Mouse (Mus musculus) embryonic facial prominence, embryonic 12.5 days (tissue): ENCODE data around the gene Vkorc1. TPM values are rescaled to one million over a fixed set of nuclear protein-coding genes. Genes with fewer than 3 reads are reported as not detected.

ENCODE experiments used
- ATAC-seq: fragments of 200-750 bp; cut with Nextera tagmentation; 2 replicates; pipeline ENCODE4 v1.8.0; 2017; ENCODE audit not compliant: insufficient number of reproducible peaks, insufficient read depth, low FRiP score, low TSS enrichment
- H3K27ac ChIP-seq: fragments of 300-500 bp; sonication (generic); 2 replicates; pipeline ENCODE4 v1.5.1; 2016; ENCODE audit warnings: mild to moderate bottlenecking
- H3K27me3 ChIP-seq: fragments of 300-500 bp; sonication (generic); 2 replicates; pipeline ENCODE4 v1.6.1; 2016; ENCODE audit warnings: mild to moderate bottlenecking, moderate library complexity
- H3K36me3 ChIP-seq: fragments of 300-500 bp; sonication (generic); 2 replicates; pipeline ENCODE4 v1.6.1; 2016; ENCODE audit warnings: mild to moderate bottlenecking
- H3K4me1 ChIP-seq: fragments of 300-500 bp; sonication (generic); 2 replicates; pipeline ENCODE4 v1.6.1; 2016
- H3K4me2 ChIP-seq: fragments of 300-500 bp; sonication (generic); replicated peaks from 2 replicates; pipeline ENCODE4 v1.6.1; 2016; ENCODE audit warnings: mild to moderate bottlenecking, moderate library complexity
- H3K4me3 ChIP-seq: fragments of 300-500 bp; sonication (generic); 2 replicates; pipeline ENCODE4 v1.5.1; 2016; ENCODE audit warnings: mild to moderate bottlenecking
- H3K9ac ChIP-seq: fragments of 300-500 bp; sonication (generic); 2 replicates; pipeline ENCODE4 v1.6.1; 2016; ENCODE audit warnings: mild to moderate bottlenecking, moderate library complexity
- H3K9me3 ChIP-seq: fragments of 300-500 bp; sonication (generic); 2 replicates; pipeline ENCODE4 v1.6.1; 2016; ENCODE audit warnings: mild to moderate bottlenecking, moderate library complexity
- WGBS: fragments of 180-500 bp; shearing (Covaris S2); methylation state at CpG from one replicate; pipeline ENCODE4 v1.1.7; 2016; 5-methylcytosine and 5-hydroxymethylcytosine counted together
- polyA plus RNA-seq: library from polyadenylated mRNA; unstranded; fragments of >200 nt; fragmentation: Nextera tagmentation; extraction: Ambion mirVana; gene quantifications from 2 replicates; pipeline ENCODE4 v1.2.1, GENCODE M21; 2016

Vkorc1 gene
- polyA plus RNA-seq, 1 experiment from 2014 or later: 88.6 TPM

- Histone ChIP-seq H3K4me3 (peak overlapping the region; percentile 93), H3K9ac (peak overlapping the region; percentile 95), H3K9me3 (no peaks in the 10 kb centered on the region), H3K4me2 (peak overlapping the region; percentile 87), H3K36me3 (peaks cover 42% of the 10 kb centered on the region), H3K4me1 (peaks cover 23% of the 10 kb centered on the region), H3K27ac (peak overlapping the region; percentile 99), H3K27me3 (no peaks in the 10 kb centered on the region)
- 4% methylated on average over 20 of the region's 20 CpGs for WGBS
- no peak; the same call in 1 of the 2 replicates for ATAC-seq
Observed at GRCm38 (mm10) chr7:127874812-127875626, 20.4 kb downstream of the Vkorc1 start.

GRCm38 (mm10) chr7:127870136-127870821 lies 25.1 kb downstream of the Vkorc1 start:
- no peak overlapping the region for H3K9ac ChIP-seq
- WGBS: 80% methylated on average over 5 of the region's 5 CpGs
- H3K9me3 ChIP-seq: no peaks in the 10 kb centered on the region
- no peak for ATAC-seq
- H3K4me3 ChIP-seq: no peak overlapping the region
- H3K4me1 ChIP-seq: peaks cover 15% of the 10 kb centered on the region
- no peaks in the 10 kb centered on the region for H3K27me3 ChIP-seq
- H3K4me2 ChIP-seq: no peak overlapping the region
- no peak overlapping the region for H3K27ac ChIP-seq
- H3K36me3 ChIP-seq: peaks cover 47% of the 10 kb centered on the region

- Histone ChIP-seq H3K4me1 (peaks cover 12% of the 10 kb centered on the region), H3K27ac (no peak overlapping the region; the same call in 1 of the 2 replicates), H3K9me3 (no peaks in the 10 kb centered on the region), H3K9ac (0 out of 2 replicates have a peak overlapping the region, but pooled peaks have one; percentile 12), H3K36me3 (peaks cover 57% of the 10 kb centered on the region), H3K4me2 (no peak overlapping the region), H3K27me3 (no peaks in the 10 kb centered on the region), H3K4me3 (no peak overlapping the region)
- no peak for ATAC-seq
- WGBS: 82% methylated on average over 3 of the region's 3 CpGs
Observed at GRCm38 (mm10) chr7:127869149-127869810, 26.1 kb downstream of the Vkorc1 start.

- H3K4me1 ChIP-seq: no peaks in the 10 kb centered on the region
- no peak overlapping the region for H3K4me3 ChIP-seq
- ATAC-seq: no peak
- no peak overlapping the region for H3K27ac ChIP-seq
- WGBS: 97% methylated on average over 18 of the region's 18 CpGs
- H3K36me3 ChIP-seq: peaks cover 53% of the 10 kb centered on the region
- H3K27me3 ChIP-seq: no peaks in the 10 kb centered on the region
- H3K9me3 ChIP-seq: no peaks in the 10 kb centered on the region
- no peak overlapping the region for H3K9ac ChIP-seq
- no peak overlapping the region for H3K4me2 ChIP-seq
Observed at GRCm38 (mm10) chr7:127867641-127868040, 27.8 kb downstream of the Vkorc1 start.

GRCm38 (mm10) chr7:127866434-127866833 lies 29.0 kb downstream of the Vkorc1 start:
- no peak overlapping the region for H3K27ac ChIP-seq
- H3K9ac ChIP-seq: no peak overlapping the region
- no peaks in the 10 kb centered on the region for H3K9me3 ChIP-seq
- H3K36me3 ChIP-seq: peaks cover 44% of the 10 kb centered on the region
- no peak for ATAC-seq
- H3K4me3 ChIP-seq: no peak overlapping the region
- WGBS: 96% methylated on average over 12 of the region's 12 CpGs
- H3K4me2 ChIP-seq: no peak overlapping the region
- no peaks in the 10 kb centered on the region for H3K4me1 ChIP-seq
- H3K27me3 ChIP-seq: no peaks in the 10 kb centered on the region

GRCm38 (mm10) chr7:127858258-127858657 lies 37.2 kb downstream of the Vkorc1 start:
- Histone ChIP-seq H3K4me2 (no peak overlapping the region), H3K27me3 (no peaks in the 10 kb centered on the region), H3K27ac (no peak overlapping the region), H3K4me1 (no peaks in the 10 kb centered on the region), H3K9me3 (no peaks in the 10 kb centered on the region), H3K36me3 (no peaks in the 10 kb centered on the region), H3K9ac (no peak overlapping the region), H3K4me3 (no peak overlapping the region)
- ATAC-seq: no peak
- WGBS: 96% methylated on average over 6 of the region's 6 CpGs

- H3K27me3 ChIP-seq: no peaks in the 10 kb centered on the region
- ATAC-seq: no peak
- no peak overlapping the region for H3K4me3 ChIP-seq
- no peak overlapping the region for H3K27ac ChIP-seq
- H3K9me3 ChIP-seq: no peaks in the 10 kb centered on the region
- H3K36me3 ChIP-seq: peaks cover 16% of the 10 kb centered on the region; the same call in 1 of the 2 replicates
- no peak overlapping the region for H3K4me2 ChIP-seq
- H3K4me1 ChIP-seq: no peaks in the 10 kb centered on the region
- WGBS: 60% methylated on average over 5 of the region's 5 CpGs
- H3K9ac ChIP-seq: no peak overlapping the region
Observed at GRCm38 (mm10) chr7:127850906-127851305, 44.5 kb downstream of the Vkorc1 start.

GRCm38 (mm10) chr7:127849973-127850875 lies 45.2 kb downstream of the Vkorc1 start:
- WGBS: 76% methylated on average over 6 of the region's 6 CpGs
- Histone ChIP-seq H3K27me3 (no peaks in the 10 kb centered on the region), H3K9ac (no peak overlapping the region), H3K36me3 (peaks cover 16% of the 10 kb centered on the region; the same call in 1 of the 2 replicates), H3K4me2 (no peak overlapping the region), H3K27ac (no peak overlapping the region), H3K4me3 (no peak overlapping the region), H3K4me1 (no peaks in the 10 kb centered on the region), H3K9me3 (no peaks in the 10 kb centered on the region)
- ATAC-seq: no peak

Other genes with a start within 250 kb of the Vkorc1 start
- 127 and 141 TPM in 2 replicates for gene Bcl7c, start 186.7 kb downstream of the Vkorc1 start, polyA plus RNA-seq
- gene Ctf1, start 182.9 kb downstream of the Vkorc1 start, polyA plus RNA-seq: 27.7 and 30.5 TPM in 2 replicates
- 0.55 and 0.68 TPM in 2 replicates for gene Ctf2, start 163.5 kb downstream of the Vkorc1 start, polyA plus RNA-seq
- gene Fbxl19, start 151.1 kb downstream of the Vkorc1 start, polyA plus RNA-seq: 11.8 and 11.9 TPM in 2 replicates
- 16.7 and 17.5 TPM in 2 replicates for gene Orai3, start 125.8 kb downstream of the Vkorc1 start, polyA plus RNA-seq
- gene Setd1a, start 118.9 kb downstream of the Vkorc1 start, polyA plus RNA-seq: 25.5 and 26.5 TPM in 2 replicates
- gene Gm49388, start 110.0 kb downstream of the Vkorc1 start, polyA plus RNA-seq: not detected in 2 replicates
- gene Hsd3b7, start 95.0 kb downstream of the Vkorc1 start, polyA plus RNA-seq: 10.3 and 10.9 TPM in 2 replicates
- gene Stx4a, start 71.3 kb downstream of the Vkorc1 start, polyA plus RNA-seq: 36.1 and 41.5 TPM in 2 replicates
- gene Stx1b, start 71.1 kb downstream of the Vkorc1 start, polyA plus RNA-seq: 9.1 and 10.0 TPM in 2 replicates
- gene Zfp646, start 19.4 kb downstream of the Vkorc1 start, polyA plus RNA-seq: 15.6 and 16.2 TPM in 2 replicates
- gene Zfp668, start 18.8 kb downstream of the Vkorc1 start, polyA plus RNA-seq: 31.8 and 32.9 TPM in 2 replicates
- 1.2 and 1.3 TPM in 2 replicates for gene Prss53, start 4.6 kb downstream of the Vkorc1 start, polyA plus RNA-seq
- not detected in 2 replicates for gene Gm21974, start 163 bp downstream of the Vkorc1 start, polyA plus RNA-seq
- gene Bckdk, start 8.5 kb upstream of the Vkorc1 start, polyA plus RNA-seq: 86.9 and 88.2 TPM in 2 replicates
- 50.9 and 53.7 TPM in 2 replicates for gene Kat8, start 16.9 kb upstream of the Vkorc1 start, polyA plus RNA-seq
- 8.3 and 8.4 TPM in 2 replicates for gene Prss8, start 34.5 kb upstream of the Vkorc1 start, polyA plus RNA-seq
- gene Prss36, start 51.1 kb upstream of the Vkorc1 start, polyA plus RNA-seq: 10.5 and 11.2 TPM in 2 replicates
- gene Fus, start 71.8 kb upstream of the Vkorc1 start, polyA plus RNA-seq: 582 and 594 TPM in 2 replicates
- 11.2 and 13.6 TPM in 2 replicates for gene Pycard, start 98.2 kb upstream of the Vkorc1 start, polyA plus RNA-seq
- gene Trim72, start 108.3 kb upstream of the Vkorc1 start, polyA plus RNA-seq: 0.34 and 0.45 TPM in 2 replicates
- gene Itgam, start 167.0 kb upstream of the Vkorc1 start, polyA plus RNA-seq: 0.74 and 0.88 TPM in 2 replicates
- not detected in 2 replicates for gene Gm49368, start 167.1 kb upstream of the Vkorc1 start, polyA plus RNA-seq
- not detected in 2 replicates for gene Itgax, start 233.9 kb upstream of the Vkorc1 start, polyA plus RNA-seq